In the genomic region with DNA sequence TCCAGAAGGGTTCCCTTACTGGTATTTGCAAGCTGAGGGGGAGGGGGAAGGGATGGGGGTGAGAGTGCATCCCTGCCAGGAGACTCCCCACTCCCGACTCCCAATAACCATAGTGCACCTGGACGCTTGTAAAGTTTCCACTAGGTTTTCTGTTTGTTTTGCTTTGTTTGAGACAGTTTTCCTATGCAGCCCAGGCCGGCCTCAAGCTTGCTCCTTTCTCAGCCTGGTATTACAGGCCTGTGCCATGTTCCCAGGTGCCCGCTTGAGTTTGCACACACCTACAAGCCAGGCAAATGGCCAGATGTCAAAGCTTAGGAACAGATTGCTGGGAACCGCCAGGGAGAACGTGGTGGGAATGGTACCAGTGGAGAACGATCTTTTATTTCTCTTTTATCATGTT, we compare ENCODE assay signal across 8 mouse cellular contexts. TPM values are rescaled to one million over a fixed set of nuclear protein-coding genes. Genes with fewer than 3 reads are reported as not detected.
DNase-seq lines count a peak whose midpoint lies in the region; ATAC-seq and TF ChIP-seq lines count a peak whose summit lies in the region.

No protein-coding gene starts in this region.

- in situ Hi-C loops in ES-E14 (cut with MboI; ENCODE audit: low sequenced_read_pairs in 2 of 2, unreplicated experiment in 2 of 2), result no loop called here

- H3K27ac ChIP-seq in heart, embryonic 10.5 days, result peak overlapping the region; percentile 95
- no peak overlapping the region for H3K27ac ChIP-seq in ES-E14 (ENCODE audit: insufficient read depth, low read depth, low read length, poor library complexity, severe bottlenecking)
- H3K27ac ChIP-seq in hindbrain, embryonic 14.5 days, result no peak overlapping the region
- H3K27ac ChIP-seq in midbrain, embryonic 13.5 days, result no peak overlapping the region

- intact Hi-C loops in heart, postnatal 14 days (cut with DNase I), result loop anchor here (1.0 kb wide), 1 partner anchor 32 kb away; no protein-coding TSS in a partner anchor

- H3K36me3 ChIP-seq in heart, embryonic 10.5 days, result 0 out of 2 replicates have a peak, but pooled peaks cover under 1% of the 10 kb centered on the region
- no peaks in the 10 kb centered on the region for H3K36me3 ChIP-seq in ES-E14 (ENCODE audit: control insufficient read depth, insufficient read depth, low read length, poor library complexity, severe bottlenecking)
- H3K36me3 ChIP-seq in hindbrain, embryonic 14.5 days (replicated peaks; ENCODE audit: control insufficient read depth, insufficient read depth), result no peaks in the 10 kb centered on the region
- no peaks in the 10 kb centered on the region for H3K36me3 ChIP-seq in midbrain, embryonic 13.5 days

- DNase-seq in heart, embryonic 10.5 days (ENCODE audit: low spot score), result no peak
- no peak for DNase-seq in heart, postnatal 14 days
- DNase-seq in ES-E14 (ENCODE audit: low read depth, low spot score), result no peak
- no peak for DNase-seq in hindbrain, embryonic 14.5 days (ENCODE audit: low spot score)
- DNase-seq in spleen, postnatal 14 days (ENCODE audit: low spot score in 2 of 2), result no peak
- no peak for DNase-seq in embryo, embryonic 10.5 days (ENCODE audit: low spot score)
- no peak for DNase-seq in gastrocnemius, postnatal 25 days

- no peaks in the 10 kb centered on the region for H3K9me3 ChIP-seq in heart, embryonic 10.5 days
- no peaks in the 10 kb centered on the region for H3K9me3 ChIP-seq in ES-E14 (ENCODE audit: control insufficient read depth, insufficient read depth, low read depth, low read length)
- H3K9me3 ChIP-seq in hindbrain, embryonic 14.5 days (ENCODE audit: control insufficient read depth, low read length), result no peaks in the 10 kb centered on the region
- no peaks in the 10 kb centered on the region for H3K9me3 ChIP-seq in midbrain, embryonic 13.5 days

- H3K4me1 ChIP-seq in heart, embryonic 10.5 days, result peaks cover 34% of the 10 kb centered on the region
- peaks cover 1 to 11% of the 10 kb centered on the region in 2 experiments; a peak in 1 of 4 replicates for H3K4me1 ChIP-seq in ES-E14 (ENCODE audit: control insufficient read depth in 2 of 2, insufficient read depth in 2 of 2, low read length in 2 of 2, poor library complexity in 1 of 2)
- peaks cover 20% of the 10 kb centered on the region for H3K4me1 ChIP-seq in hindbrain, embryonic 14.5 days (replicated peaks; ENCODE audit: control insufficient read depth, insufficient read depth, low read length)
- H3K4me1 ChIP-seq in midbrain, embryonic 13.5 days (replicated peaks), result peaks cover 34% of the 10 kb centered on the region

- peak overlapping the region; percentile 84 for H3K4me3 ChIP-seq in heart, embryonic 10.5 days
- H3K4me3 ChIP-seq in ES-E14 (ENCODE audit: insufficient read depth in 1 of 2, low read depth in 1 of 2, low read length in 2 of 2, poor library complexity in 1 of 2, severe bottlenecking in 1 of 2), result peak overlapping the region; percentile 47 to 70
- H3K4me3 ChIP-seq in hindbrain, embryonic 14.5 days (replicated peaks; ENCODE audit: low read length), result peak overlapping the region; percentile 71
- H3K4me3 ChIP-seq in midbrain, embryonic 13.5 days (replicated peaks), result peak overlapping the region; percentile 60

- no peak for ATAC-seq in hindbrain, embryonic 14.5 days (ENCODE audit: low FRiP score)
- no peak for ATAC-seq in midbrain, embryonic 13.5 days

- H3K4me2 ChIP-seq in hindbrain, embryonic 14.5 days (replicated peaks), result peak overlapping the region; percentile 85
- peak overlapping the region; percentile 73 for H3K4me2 ChIP-seq in midbrain, embryonic 13.5 days (replicated peaks)

- no peak overlapping the region for H3K9ac ChIP-seq in ES-E14 (ENCODE audit: insufficient read depth, low read depth, low read length, poor library complexity, severe bottlenecking)
- H3K9ac ChIP-seq in hindbrain, embryonic 14.5 days, result peak overlapping the region; percentile 62
- peak overlapping the region; percentile 56; the same call in 1 of the 2 replicates for H3K9ac ChIP-seq in midbrain, embryonic 13.5 days (replicated peaks)

- 19% methylated on average over 7 of the region's 7 CpGs for WGBS in heart, embryonic 10.5 days
- 22% methylated on average over 7 of the region's 7 CpGs for WGBS in hindbrain, embryonic 14.5 days
- 27% methylated on average over 7 of the region's 7 CpGs for WGBS in midbrain, embryonic 13.5 days

- H3K27me3 ChIP-seq in heart, embryonic 10.5 days (ENCODE audit: insufficient read depth, poor library complexity, severe bottlenecking), result no peaks in the 10 kb centered on the region
- peaks cover 12% of the 10 kb centered on the region; the same call in 1 of the 2 replicates for H3K27me3 ChIP-seq in hindbrain, embryonic 14.5 days (ENCODE audit: control insufficient read depth, insufficient read depth, low read length)
- peaks cover 19% of the 10 kb centered on the region for H3K27me3 ChIP-seq in midbrain, embryonic 13.5 days

TF ChIP-seq in ES-E14, 5 proteins besides CTCF, POLR2A, EP300 and RAD21:
- no peak for TF ChIP-seq HCFC1 (IDR thresholded peaks at IDR 0.05; ENCODE audit: borderline replicate concordance, insufficient read depth, low read length)
TF ChIP-seq in ES-E14: peak in this region for 0.

RNA-seq across cellular contexts. Expression of a gene that starts 50.1 kb away (rescaled TPM):
- 12.7 and 20.5 TPM in 2 replicates for polyA plus RNA-seq in heart, embryonic 10.5 days (2016; fragmentation: Nextera tagmentation; extraction: Ambion mirVana)
- 10 to 100 TPM; 11.9 to 14.5 TPM for total RNA-seq in heart, postnatal 14 days (2021)
- 18.9 and 19.6 TPM in 2 replicates for total RNA-seq in ES-E14 (2012; rRNA removed)
- 27.6 and 32.0 TPM in 2 replicates for polyA plus RNA-seq in hindbrain, embryonic 14.5 days (2014; fragmentation: Nextera tagmentation; extraction: Ambion mirVana)
- 23.4 and 24.8 TPM in 2 replicates for polyA plus RNA-seq in midbrain, embryonic 13.5 days (2015; fragmentation: Nextera tagmentation; extraction: Ambion mirVana)
- 100 to 1,000 TPM in 1 of 2 experiments, 10 to 100 TPM in 1; 46.4 to 185 TPM for total RNA-seq in gastrocnemius, postnatal 25 days (2021)
